Mouse (Mus musculus): ENCODE measurements around the gene Tbc1d14.

The Tbc1d14 gene

DNA sequence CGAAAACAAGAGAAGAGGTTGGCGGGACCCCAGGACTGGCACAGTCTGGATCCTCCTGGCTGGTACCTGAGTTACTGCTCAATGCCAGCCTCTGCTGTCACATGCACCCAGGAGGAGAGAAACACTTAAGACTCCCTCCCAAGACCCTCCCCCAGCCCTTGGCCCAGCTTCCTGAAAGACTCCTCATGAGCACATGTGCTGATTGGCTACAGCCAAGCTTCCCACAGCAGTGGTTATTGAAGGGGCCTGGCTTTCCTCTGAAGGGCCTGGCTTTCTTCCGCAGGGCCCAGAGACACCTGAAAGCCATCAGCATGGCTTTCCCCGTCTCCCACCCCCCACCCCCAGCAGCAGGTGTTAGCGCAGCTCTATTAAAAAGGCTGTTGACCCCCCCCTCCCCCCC, at the start of gene Tbc1d14:
TSS of gene Tbc1d14 (minus strand) at position 101 of the 400 bp plus-strand sequence.
- in situ Hi-C loops (cut with MboI, MseI) = no loop called here

DNA sequence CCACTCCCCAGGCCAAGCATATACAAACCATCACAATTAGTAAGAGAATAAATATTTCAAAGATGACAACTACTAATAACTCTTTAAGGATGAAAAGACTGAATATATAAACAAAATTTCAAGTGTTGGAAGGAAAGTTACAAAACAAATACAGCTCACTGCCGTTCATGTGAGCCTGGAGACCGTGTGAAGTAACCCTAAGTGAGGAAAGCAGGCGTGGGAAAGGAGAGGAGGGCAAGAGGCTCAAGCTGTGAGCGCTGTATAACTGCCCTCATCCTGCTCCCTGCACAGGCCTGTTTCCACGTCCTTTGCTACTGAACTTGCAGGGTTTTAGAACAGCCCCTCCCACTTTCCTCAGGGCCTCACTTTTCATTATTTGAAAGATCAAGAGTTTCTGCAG, 32.5 kb upstream of the Tbc1d14 start:
- in situ Hi-C loops (cut with MboI, MseI) = loop anchor here (5.0 kb wide), 1 partner anchor 37 kb away; no protein-coding TSS in a partner anchor

GRCm38 (mm10) chr5:36623670-36624069, 30.6 kb upstream of the Tbc1d14 start:
- in situ Hi-C loops (cut with MboI, MseI) = no loop called here

DNA sequence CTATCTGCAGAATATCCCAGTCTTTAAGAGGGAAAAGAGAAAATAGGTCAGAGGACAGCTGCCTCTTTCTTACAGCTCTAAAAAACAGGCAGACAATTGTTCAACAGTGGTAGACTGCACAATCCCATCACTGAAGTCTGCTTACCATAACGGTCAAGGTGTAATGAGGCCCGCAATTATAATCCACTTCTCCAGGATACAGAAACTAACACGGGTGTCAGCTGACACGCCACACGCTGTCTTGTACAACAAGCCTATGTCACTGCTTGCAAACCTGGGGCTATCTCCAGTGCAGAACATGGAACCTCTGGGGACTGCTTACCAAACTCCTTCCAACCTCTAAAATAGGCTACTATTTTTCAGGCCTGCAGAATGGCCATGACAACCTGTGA, 28.0 kb upstream of the Tbc1d14 start:
- in situ Hi-C loops (cut with MboI, MseI) = no loop called here

- in situ Hi-C loops (cut with MboI, MseI) = no loop called here
These were observed 27.5 kb upstream of the Tbc1d14 start for GRCm38 (mm10) chr5:36620409-36621057.

GRCm38 (mm10) chr5:36618890-36619289, 25.8 kb upstream of the Tbc1d14 start:
- in situ Hi-C loops (cut with MboI, MseI) = no loop called here

GRCm38 (mm10) chr5:36618356-36618755, 25.3 kb upstream of the Tbc1d14 start:
- in situ Hi-C loops (cut with MboI, MseI) = no loop called here

DNA sequence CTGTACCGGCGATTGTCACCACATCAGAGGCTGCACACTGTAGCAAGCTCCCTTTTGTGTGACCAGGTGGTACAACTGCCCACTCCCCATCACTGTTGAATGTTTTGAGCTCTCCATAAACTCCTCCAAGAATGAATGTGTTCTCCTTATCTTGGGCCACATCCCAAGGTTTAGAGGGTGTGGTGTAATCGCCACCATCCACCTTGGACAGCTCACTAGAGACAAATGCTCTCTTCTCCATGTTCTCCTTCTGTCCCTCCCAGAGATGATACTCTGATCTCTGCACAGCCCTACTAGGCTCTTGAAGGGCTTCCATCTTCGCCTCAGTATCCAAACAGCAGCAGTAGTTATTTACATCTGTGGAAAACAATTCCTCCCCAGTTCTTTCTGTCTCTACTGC, 21.0 kb upstream of the Tbc1d14 start:
- in situ Hi-C loops (cut with MboI, MseI) = no loop called here

GRCm38 (mm10) chr5:36608939-36609499, 15.9 kb upstream of the Tbc1d14 start:
- in situ Hi-C loops (cut with MboI, MseI) = no loop called here

DNA sequence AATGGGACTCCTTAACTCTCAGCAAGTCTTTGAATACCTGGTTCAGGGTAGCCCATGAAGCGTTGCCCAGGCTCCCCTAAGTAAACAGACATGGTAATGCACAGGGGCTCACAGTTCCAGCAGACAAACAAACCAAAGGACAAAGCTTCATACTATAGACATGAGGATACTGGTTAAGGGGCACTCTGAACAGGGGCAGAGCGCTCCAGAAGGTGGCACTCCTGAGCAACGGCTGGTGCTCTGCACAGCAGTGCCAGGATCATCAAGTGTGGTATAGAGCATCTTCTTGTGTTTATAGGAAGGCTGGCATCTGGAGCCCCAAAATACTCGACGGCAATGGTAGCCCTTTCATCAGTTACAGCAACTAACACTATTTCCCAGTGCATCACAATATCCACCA, 10.0 kb upstream of the Tbc1d14 start:
- in situ Hi-C loops (cut with MboI, MseI) = loop anchor here (5.0 kb wide), 1 partner anchor 139 kb away; no protein-coding TSS in a partner anchor

DNA sequence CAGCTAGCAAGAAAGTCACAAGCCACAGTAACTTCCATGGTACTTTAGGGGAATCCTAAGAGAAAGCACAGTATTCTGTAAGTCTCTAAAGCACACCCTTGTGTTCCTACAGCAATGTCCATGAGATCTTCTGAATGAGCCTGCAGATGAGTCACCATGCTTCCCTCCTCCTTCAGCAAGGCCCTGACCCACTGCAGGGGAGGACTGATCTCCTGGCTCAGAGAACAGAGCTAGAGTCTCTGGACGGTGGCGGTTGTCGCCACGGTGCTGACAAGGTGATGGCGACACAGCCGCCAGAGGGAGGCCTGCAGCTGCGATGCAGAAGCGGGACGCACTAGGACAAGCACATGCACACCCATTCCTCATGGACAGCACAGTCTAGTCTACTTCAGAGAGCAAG, 9.0 kb upstream of the Tbc1d14 start:
- in situ Hi-C loops (cut with MboI, MseI) = loop anchor here (5.0 kb wide), 1 partner anchor 140 kb away; no protein-coding TSS in a partner anchor

GRCm38 (mm10) chr5:36601492-36601891, 8.4 kb upstream of the Tbc1d14 start:
- in situ Hi-C loops (cut with MboI, MseI) = loop anchor here (5.0 kb wide), 1 partner anchor 141 kb away; no protein-coding TSS in a partner anchor

- in situ Hi-C loops (cut with MboI, MseI) = no loop called here
These were observed 5.8 kb upstream of the Tbc1d14 start for GRCm38 (mm10) chr5:36598883-36599282.

GRCm38 (mm10) chr5:36597653-36598052, 4.6 kb upstream of the Tbc1d14 start:
- in situ Hi-C loops (cut with MboI, MseI) = no loop called here

DNA sequence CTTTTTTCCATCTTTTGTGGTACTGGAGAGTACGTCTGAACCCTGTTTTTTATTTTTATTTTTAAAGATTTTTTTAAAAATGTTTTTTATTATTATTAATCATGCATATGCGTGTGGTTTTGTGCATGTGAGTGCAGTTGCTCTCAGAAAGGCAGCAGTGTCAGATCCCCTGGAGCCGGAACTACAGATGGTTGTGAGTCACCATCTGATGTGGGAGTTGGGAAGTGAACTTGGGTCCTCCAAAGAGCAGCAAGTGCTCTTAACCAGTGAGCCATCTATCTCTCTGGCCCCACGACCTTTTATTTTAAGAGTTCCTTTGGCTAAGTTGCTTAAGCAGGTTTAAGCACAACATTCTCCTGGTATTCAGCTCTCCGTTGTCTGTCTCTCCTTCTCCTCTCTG, 3.1 kb upstream of the Tbc1d14 start:
- in situ Hi-C loops (cut with MboI, MseI) = no loop called here

DNA sequence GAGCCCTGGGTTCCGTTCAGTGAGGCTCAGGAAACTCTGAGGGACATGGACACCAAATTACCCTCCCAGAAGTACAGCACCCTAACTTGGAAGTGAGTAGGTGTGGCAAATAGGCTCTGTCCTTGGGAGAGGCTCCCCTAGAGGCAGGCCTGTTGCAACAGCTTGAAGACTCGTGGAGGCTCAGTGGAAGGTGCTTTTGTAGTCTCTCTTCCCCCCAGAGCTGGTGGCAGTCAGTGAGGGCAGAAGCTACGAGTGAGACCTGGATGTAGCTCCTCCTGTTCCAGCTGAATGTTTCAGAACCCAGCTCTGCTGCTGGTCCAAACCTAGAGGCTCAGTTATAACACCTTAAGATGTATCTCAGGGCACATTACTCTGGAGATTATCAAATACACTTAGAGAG, 2.0 kb upstream of the Tbc1d14 start:
- in situ Hi-C loops (cut with MboI, MseI) = no loop called here

DNA sequence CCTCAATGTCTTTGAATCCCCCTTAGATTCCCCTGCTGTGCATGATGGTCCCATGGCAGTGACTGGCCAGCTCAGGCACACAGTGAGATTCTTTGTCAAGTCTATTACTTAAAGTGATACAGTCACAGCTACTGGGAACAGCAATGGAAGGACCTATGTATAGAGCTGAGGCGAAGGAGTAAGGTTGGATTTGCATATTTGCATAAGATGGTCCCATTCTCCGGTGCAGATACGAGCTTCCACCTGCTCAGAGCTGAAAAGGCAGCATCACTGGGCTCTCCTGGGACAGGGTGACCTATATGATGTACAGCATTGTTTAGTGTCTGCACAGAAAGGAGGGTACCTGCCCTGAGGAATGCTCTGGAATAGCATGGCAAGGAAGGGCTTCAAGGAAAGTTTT, 1.3 kb upstream of the Tbc1d14 start:
- in situ Hi-C loops (cut with MboI, MseI) = no loop called here

GRCm38 (mm10) chr5:36590499-36590920, 2.6 kb downstream of the Tbc1d14 start:
- in situ Hi-C loops (cut with MboI, MseI) = no loop called here

GRCm38 (mm10) chr5:36584299-36584698, 8.8 kb downstream of the Tbc1d14 start:
- in situ Hi-C loops (cut with MboI, MseI) = loop anchor here (5.0 to 10.0 kb wide), 4 partner anchors 52 to 481 kb away; partner anchors contain the start of genes Ccdc96, D5Ertd579e and Tada2b

DNA sequence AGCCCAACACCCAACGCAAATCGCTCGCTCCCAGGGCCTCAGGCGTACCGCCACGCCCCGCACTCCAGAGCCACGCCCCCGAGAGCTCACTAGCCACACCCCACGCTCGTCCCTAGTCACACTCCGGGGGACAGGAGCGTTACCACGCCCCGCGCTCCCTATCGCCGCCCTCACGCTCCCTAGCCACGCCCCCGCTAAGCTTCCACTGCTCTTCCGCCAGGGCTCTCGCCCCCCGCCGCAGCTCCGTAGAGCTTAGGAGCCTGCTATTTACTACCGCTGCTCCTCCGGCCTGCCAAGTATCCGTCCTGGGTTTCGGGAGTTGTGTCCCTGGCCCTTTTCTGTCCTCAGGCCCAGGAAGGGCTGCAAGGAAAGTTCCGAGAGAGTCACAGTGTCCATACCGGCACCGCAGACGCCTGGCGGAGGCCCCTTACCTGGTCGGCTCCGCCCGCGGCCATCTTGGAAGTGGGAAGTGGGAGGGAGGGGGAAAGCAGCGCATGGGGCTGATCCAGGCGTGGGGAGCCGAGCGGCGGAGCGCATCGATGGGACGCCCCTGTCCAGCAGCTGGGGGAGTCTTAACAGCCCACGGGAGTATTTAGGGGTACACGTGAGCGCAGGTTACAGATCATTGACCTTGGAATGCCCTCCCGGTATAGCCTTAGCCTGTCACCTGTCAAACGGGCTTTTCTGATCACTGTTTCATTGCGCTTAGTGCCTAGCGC, 11.0 kb downstream of the Tbc1d14 start:
- in situ Hi-C loops (cut with MboI, MseI) = loop anchor here (5.0 to 10.0 kb wide), 4 partner anchors 50 to 483 kb away; partner anchors contain the start of genes Ccdc96, D5Ertd579e and Tada2b

DNA sequence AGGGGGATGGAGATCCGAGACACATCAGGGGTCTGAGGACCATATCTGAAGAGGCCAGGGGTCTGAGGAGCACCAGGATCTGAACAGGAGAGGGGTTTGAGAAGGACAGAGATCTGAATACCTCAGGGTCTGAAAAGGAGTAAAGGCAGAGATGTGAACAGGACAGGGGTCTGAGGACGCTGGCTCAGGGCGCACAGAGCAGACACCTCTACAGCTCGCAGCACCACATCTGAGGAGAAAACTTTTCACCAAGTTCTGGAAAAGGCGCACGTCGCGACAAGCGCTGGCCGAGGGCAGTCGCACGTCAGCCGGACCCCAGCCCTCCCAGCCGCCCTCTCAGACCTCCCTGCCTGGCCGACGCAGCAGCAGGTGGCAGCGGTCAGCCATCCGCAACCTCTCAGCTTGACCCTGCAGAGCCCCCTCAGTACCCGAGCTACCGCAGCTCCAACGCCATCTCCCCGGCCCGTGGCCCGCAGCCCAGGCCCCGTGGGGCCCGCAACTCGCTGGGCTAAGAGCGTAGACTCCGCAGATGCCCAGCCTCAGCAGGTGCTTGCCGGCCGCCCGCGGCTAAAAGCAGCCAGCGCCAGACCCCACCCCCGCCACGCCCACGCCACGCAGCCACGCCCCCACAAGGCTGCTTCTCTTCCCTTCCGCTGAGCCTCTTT, 11.7 kb downstream of the Tbc1d14 start:
- in situ Hi-C loops (cut with MboI, MseI) = loop anchor here (5.0 to 10.0 kb wide), 4 partner anchors 49 to 483 kb away; partner anchors contain the start of genes Ccdc96, D5Ertd579e and Tada2b

DNA sequence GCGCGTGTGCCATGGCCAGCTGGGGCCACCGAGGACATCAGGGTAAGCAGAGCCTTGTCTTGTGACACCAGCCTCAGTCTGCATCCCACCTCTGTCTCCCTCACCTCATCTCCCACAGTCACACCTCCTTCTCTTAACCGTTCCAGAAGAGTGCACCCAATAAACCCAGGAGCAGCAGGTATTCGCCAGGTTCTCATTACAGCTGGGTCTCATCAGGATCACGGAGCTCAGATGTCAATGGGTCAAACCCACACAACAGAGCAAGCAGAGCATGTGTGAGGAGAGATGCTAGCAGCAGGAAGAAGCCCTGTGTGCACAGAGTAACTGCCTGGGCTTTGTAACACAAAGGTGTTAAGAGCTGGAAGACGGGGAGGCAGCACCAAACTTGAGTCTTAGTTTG, 13.1 kb downstream of the Tbc1d14 start:
- in situ Hi-C loops (cut with MboI, MseI) = loop anchor here (5.0 to 10.0 kb wide), 5 partner anchors 48 to 1985 kb away; partner anchors contain the start of genes Ccdc96, D5Ertd579e, Tada2b and Wdr1

All from T-helper 1 cell (primary cell).